Mouse (Mus musculus) Patski (cell line): ENCODE data around the gene Mpped2. TPM values are rescaled to one million over a fixed set of nuclear protein-coding genes. Genes with fewer than 3 reads are reported as not detected.

Experiments used
- ATAC-seq: fragments of 100-300 bp; one replicate; pipeline ENCODE4 v1.8.0; 2021
- CTCF ChIA-PET: fragments of 350-600 bp; sonication (Branson Sonifier 250); formaldehyde crosslinking; loops from one replicate; lab custom pipeline; 2022; ENCODE audit warnings: inconsistent platforms; lab: Charles Lee
- POLR2A ChIA-PET: fragments of 350-600 bp; sonication (Branson Sonifier 250); formaldehyde crosslinking; loops from one replicate; lab custom pipeline; 2022; ENCODE audit warnings: antibody characterized with exemption, inconsistent platforms; lab: Charles Lee
- DNase-seq: peaks from one replicate; pipeline ENCODE4 v3.0.0-alpha.2; 2011; ENCODE audit warnings: low read depth, low spot score
- H3K27me3 ChIP-seq: fragments of 371-371 bp; one replicate; pipeline ENCODE4 v1.5.1; 2021
- CTCF ChIP-seq: fragments of 100-300 bp; IDR thresholded peaks from one replicate; pipeline ENCODE4 v1.5.1; 2021
- in situ Hi-C: fragments of 300-500 bp; cut with MboI; formaldehyde crosslinking; loops from 3 replicates; pipeline ENCODE4 v1.11.1; 2018; ENCODE audit warnings: low pct_unique_long_range_greater_than_20kb, mixed read lengths
- polyA plus RNA-seq: library from polyadenylated mRNA; unstranded; gene quantifications from one replicate; pipeline ENCODE4 v1.2.3, GENCODE M21; 2021

Mpped2 gene
- polyA plus RNA-seq, 1 experiment from 2014 or later = 4.6 TPM

- in situ Hi-C loops = no loop called here
- POLR2A ChIA-PET = no interaction called here
- ATAC-seq (no peak), DNase-seq (no peak)
- CTCF ChIA-PET = no interaction called here
- H3K27me3 ChIP-seq = peaks cover 2% of the 10 kb centered on the region
- no peak for TF ChIP-seq CTCF
Measured at GRCm38 (mm10) chr2:106855623-106856350, 162.7 kb downstream of the Mpped2 start.

GRCm38 (mm10) chr2:106856361-106856961 lies 163.4 kb downstream of the Mpped2 start:
- H3K27me3 ChIP-seq = peaks cover 2% of the 10 kb centered on the region
- TF ChIP-seq CTCF = no peak
- ChIA-PET CTCF (no interaction called here), POLR2A (no interaction called here)
- in situ Hi-C loops = no loop called here
- DNase-seq (no peak), ATAC-seq (no peak)

- TF ChIP-seq CTCF = no peak
- CTCF ChIA-PET = interaction anchor here (1.0 kb wide), 1 partner anchor 13 kb away, joined by 3 read pairs; no protein-coding TSS in a partner anchor
- in situ Hi-C loops = no loop called here
- POLR2A ChIA-PET = no interaction called here
- peaks cover 2% of the 10 kb centered on the region for H3K27me3 ChIP-seq
- ATAC-seq (no peak), DNase-seq (no peak)
Measured at GRCm38 (mm10) chr2:106857258-106857657, 164.2 kb downstream of the Mpped2 start.

DNA sequence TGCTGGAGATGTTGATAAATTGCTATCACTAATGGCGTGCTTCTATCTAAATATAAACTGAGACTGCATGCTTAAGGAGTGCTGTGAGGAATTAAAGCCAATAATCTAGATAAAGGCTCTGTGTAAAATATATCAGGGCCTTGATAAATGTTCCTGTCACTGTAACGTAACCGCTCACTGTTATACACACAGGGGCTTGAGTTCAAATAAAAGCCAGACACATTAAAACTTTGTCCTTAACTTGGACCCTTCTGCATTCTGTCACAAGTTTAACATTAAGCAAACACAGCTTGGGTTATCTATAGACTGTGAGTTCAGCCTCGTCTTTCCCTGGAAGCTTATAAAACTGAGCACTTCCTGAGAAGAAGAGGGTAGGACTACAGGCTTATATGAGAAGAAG lies 164.6 kb downstream of the Mpped2 start:
- ATAC-seq = no peak
- CTCF ChIA-PET = interaction anchor here (1.0 kb wide), 1 partner anchor 13 kb away, joined by 3 read pairs; no protein-coding TSS in a partner anchor
- in situ Hi-C loops = no loop called here

DNA sequence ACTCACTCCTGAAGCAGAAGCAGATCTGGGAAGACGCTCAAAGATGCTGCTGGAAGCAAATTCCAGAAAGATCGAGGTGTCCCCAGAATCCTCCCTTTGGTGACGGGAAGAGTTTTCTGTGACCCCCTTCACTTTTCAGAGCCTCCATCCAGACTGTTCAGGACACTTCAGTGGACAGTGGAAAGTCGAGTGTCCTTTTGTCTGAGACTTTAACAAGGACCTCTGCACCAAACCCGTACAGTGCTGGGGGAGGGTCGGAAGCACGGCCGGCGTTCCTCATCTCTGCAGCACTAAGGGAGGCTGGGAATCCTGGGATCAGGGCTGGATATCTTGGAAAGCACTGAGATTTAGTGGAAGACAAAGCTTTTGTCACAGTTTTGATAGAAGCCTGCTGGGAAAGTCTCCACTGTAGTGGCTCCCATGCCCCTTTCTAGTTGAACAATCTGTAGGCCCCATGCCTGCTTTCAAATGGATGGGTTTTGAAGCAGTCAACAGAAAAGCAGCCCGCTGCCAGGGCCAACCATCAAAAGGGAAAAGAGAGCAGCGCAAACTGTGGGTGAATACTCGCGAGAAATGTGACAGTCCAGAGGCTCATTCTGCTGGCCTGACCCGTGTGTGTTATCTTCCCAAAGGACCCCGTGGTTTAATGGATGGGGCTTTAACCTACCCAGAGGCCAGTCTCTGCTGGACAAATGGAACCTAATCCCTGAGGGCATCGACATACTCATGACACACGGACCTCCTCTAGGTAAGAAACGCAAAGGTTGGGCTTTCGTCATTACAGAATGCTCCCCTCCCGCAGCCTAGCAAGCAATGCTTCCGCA lies 168.0 kb downstream of the Mpped2 start:
- peaks cover 2% of the 10 kb centered on the region for H3K27me3 ChIP-seq
- no peak for DNase-seq
- ChIA-PET POLR2A (no interaction called here), CTCF (no interaction called here)
- in situ Hi-C loops = no loop called here
- no peak for TF ChIP-seq CTCF
- no peak for ATAC-seq

More for the DNA sequence above, 164.6 kb downstream of the Mpped2 start:
- no peak for TF ChIP-seq CTCF
- POLR2A ChIA-PET = no interaction called here
- peaks cover 2% of the 10 kb centered on the region for H3K27me3 ChIP-seq
- no peak for DNase-seq

- ATAC-seq (no peak), DNase-seq (no peak)
- no peak for TF ChIP-seq CTCF
- in situ Hi-C loops = no loop called here
- CTCF ChIA-PET = no interaction called here
- H3K27me3 ChIP-seq = peaks cover 2% of the 10 kb centered on the region
- POLR2A ChIA-PET = no interaction called here
Measured at GRCm38 (mm10) chr2:106863050-106863653, 170.1 kb downstream of the Mpped2 start.

GRCm38 (mm10) chr2:106865148-106865786 lies 172.2 kb downstream of the Mpped2 start:
- H3K27me3 ChIP-seq = no peaks in the 10 kb centered on the region
- POLR2A ChIA-PET = interaction anchor here (0.7 kb wide), 1 partner anchor 34 kb away, joined by 4 read pairs; no protein-coding TSS in a partner anchor
- DNase-seq (no peak), ATAC-seq (no peak)
- TF ChIP-seq CTCF = no peak
- in situ Hi-C loops = no loop called here
- CTCF ChIA-PET = interaction anchor here (1.5 kb wide), 1 partner anchor 13 kb away, joined by 4 read pairs; no protein-coding TSS in a partner anchor

DNA sequence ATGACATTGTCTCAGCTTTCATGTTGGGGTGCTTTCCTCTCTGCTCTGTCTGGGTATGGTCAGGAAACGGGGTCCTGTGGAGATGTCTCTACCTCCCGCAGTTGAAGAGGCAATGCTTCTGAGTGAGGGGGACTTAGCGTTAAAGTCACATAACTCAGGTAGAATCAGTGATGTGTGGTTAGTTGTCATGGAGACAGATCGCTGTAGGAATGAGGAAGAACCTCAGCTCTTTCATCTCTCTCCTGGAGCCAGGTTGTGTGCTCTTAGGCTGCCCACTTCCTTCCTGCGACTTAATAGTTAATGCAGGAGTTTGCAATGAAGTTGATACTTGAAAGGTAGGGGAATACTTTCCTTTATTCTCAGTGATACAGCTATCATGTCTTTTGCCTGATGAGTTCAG lies 173.2 kb downstream of the Mpped2 start:
- DNase-seq = no peak
- POLR2A ChIA-PET = interaction anchor here (0.7 kb wide), 1 partner anchor 36 kb away, joined by 4 read pairs; no protein-coding TSS in a partner anchor
- H3K27me3 ChIP-seq = no peaks in the 10 kb centered on the region
- CTCF ChIA-PET = interaction anchor here (1.5 kb wide), 1 partner anchor 12 kb away, joined by 4 read pairs; no protein-coding TSS in a partner anchor
- ATAC-seq = no peak
- in situ Hi-C loops = no loop called here
- TF ChIP-seq CTCF = no peak

- ChIA-PET POLR2A (no interaction called here), CTCF (interaction anchor here (0.9 kb wide), 1 partner anchor 13 kb away, joined by 3 read pairs; no protein-coding TSS in a partner anchor)
- in situ Hi-C loops = no loop called here
- no peaks in the 10 kb centered on the region for H3K27me3 ChIP-seq
- ATAC-seq (no peak), DNase-seq (no peak)
- no peak for TF ChIP-seq CTCF
Measured at GRCm38 (mm10) chr2:106870886-106871285, 177.8 kb downstream of the Mpped2 start.

DNA sequence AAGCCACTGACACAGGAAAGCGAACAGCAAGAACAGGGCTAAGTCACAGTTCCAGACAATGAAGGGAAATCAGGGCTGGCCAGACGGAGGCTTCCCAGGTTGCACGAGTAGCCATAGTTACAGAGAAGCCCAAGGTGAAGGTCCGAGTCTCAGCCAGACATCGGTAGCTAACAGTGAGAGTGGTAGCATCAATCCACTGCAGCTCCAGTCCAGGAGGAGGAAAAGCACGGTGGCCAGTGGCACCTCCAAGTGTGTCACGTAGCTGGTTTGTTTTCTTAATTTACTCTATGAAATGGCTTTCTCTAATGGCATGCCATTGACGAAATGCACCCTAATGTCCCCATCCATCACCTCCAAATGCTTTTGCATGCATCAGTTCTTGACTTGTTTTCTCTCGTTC lies 180.1 kb downstream of the Mpped2 start:
- TF ChIP-seq CTCF = no peak
- ATAC-seq (no peak), DNase-seq (no peak)
- in situ Hi-C loops = no loop called here
- H3K27me3 ChIP-seq = no peaks in the 10 kb centered on the region
- CTCF ChIA-PET = no interaction called here
- POLR2A ChIA-PET = no interaction called here
